7 mouse cellular contexts compared by ENCODE assay signal in genomic region chr5:23674829-23675498, GRCm38 (mm10). TPM values are rescaled to one million over a fixed set of nuclear protein-coding genes. Genes with fewer than 3 reads are reported as not detected.
DNase-seq lines count a peak whose midpoint lies in the region; ATAC-seq and TF ChIP-seq lines count a peak whose summit lies in the region.

No protein-coding gene starts in this region.

- DNase-seq in adrenal gland, adult 8-10 months: peak; percentile 47
- peak; percentile 37 for DNase-seq in embryo, embryonic 11.5 days (ENCODE audit: low read depth, low spot score)
- DNase-seq in kidney, adult 11 months: peak; percentile 62
- peak in 1 of 2 experiments; percentile 16 for DNase-seq in spleen, adult 2 months (ENCODE audit: low read depth in 1 of 2, low spot score in 2 of 2)

- peak; percentile 48 for ATAC-seq in granulocyte monocyte progenitor cell, adult 5-6 weeks (replicated peaks; ENCODE audit: poor library complexity, severe bottlenecking)
- ATAC-seq in limb, embryonic 13.5 days (ENCODE audit: low FRiP score, low read depth): peak; percentile 46
- ATAC-seq in midbrain, embryonic 15.5 days (replicated peaks): peak; percentile 80

- TF ChIP-seq POLR2A in spleen, adult 2 months (IDR thresholded peaks at IDR 0.05; ENCODE audit: low read depth, low read length): no peak

- TF ChIP-seq CTCF in spleen, adult 2 months (IDR thresholded peaks at IDR 0.05; ENCODE audit: extremely low read depth, insufficient read depth, insufficient read length, insufficient replicate concordance): no peak

- H3K9me3 ChIP-seq in limb, embryonic 13.5 days: no peaks in the 10 kb centered on the region
- no peaks in the 10 kb centered on the region for H3K9me3 ChIP-seq in midbrain, embryonic 15.5 days

- peak overlapping the region; percentile 87 for H3K4me2 ChIP-seq in limb, embryonic 13.5 days (replicated peaks)
- peak overlapping the region; percentile 93 for H3K4me2 ChIP-seq in midbrain, embryonic 15.5 days

- peak overlapping the region; percentile 79 for H3K4me3 ChIP-seq in limb, embryonic 13.5 days
- H3K4me3 ChIP-seq in midbrain, embryonic 15.5 days: peak overlapping the region; percentile 73
- peak overlapping the region; percentile 83 for H3K4me3 ChIP-seq in spleen, adult 2 months (ENCODE audit: extremely low read depth, insufficient read depth, insufficient read length)

- H3K27ac ChIP-seq in limb, embryonic 13.5 days: peak overlapping the region; percentile 70
- peak overlapping the region; percentile 87 for H3K27ac ChIP-seq in midbrain, embryonic 15.5 days
- no peak overlapping the region for H3K27ac ChIP-seq in spleen, adult 2 months (ENCODE audit: insufficient read depth, low read length)

- peaks cover 12% of the 10 kb centered on the region for H3K4me1 ChIP-seq in limb, embryonic 13.5 days
- H3K4me1 ChIP-seq in midbrain, embryonic 15.5 days: peaks cover 11% of the 10 kb centered on the region
- peaks cover 3% of the 10 kb centered on the region; the same call in 1 of the 2 replicates for H3K4me1 ChIP-seq in spleen, adult 2 months (ENCODE audit: control insufficient read depth, insufficient read depth, insufficient read length)

- peak overlapping the region; percentile 81 for H3K9ac ChIP-seq in limb, embryonic 13.5 days
- H3K9ac ChIP-seq in midbrain, embryonic 15.5 days: peak overlapping the region; percentile 79

- H3K27me3 ChIP-seq in limb, embryonic 13.5 days: no peaks in the 10 kb centered on the region
- H3K27me3 ChIP-seq in midbrain, embryonic 15.5 days (replicated peaks): no peaks in the 10 kb centered on the region
- peaks cover 16% of the 10 kb centered on the region for H3K27me3 ChIP-seq in spleen, adult 2 months (ENCODE audit: control insufficient read depth, insufficient read depth, low read length)

- H3K36me3 ChIP-seq in limb, embryonic 13.5 days: no peaks in the 10 kb centered on the region
- no peaks in the 10 kb centered on the region for H3K36me3 ChIP-seq in midbrain, embryonic 15.5 days (replicated peaks)
- H3K36me3 ChIP-seq in spleen, adult 2 months (ENCODE audit: control insufficient read depth, insufficient read depth, low read length): no peaks in the 10 kb centered on the region

- under 1% methylated on average over 59 of the region's 61 CpGs for WGBS in limb, embryonic 13.5 days
- WGBS in midbrain, embryonic 15.5 days: 1% methylated on average over 54 of the region's 61 CpGs
- under 1% methylated on average over 58 of the region's 61 CpGs for WGBS in spleen, adult 2 months

RNA-seq across cellular contexts. Expression of gene Srpk2, which starts 9.5 kb away (rescaled TPM):
- 10 to 100 TPM; 59.9 to 75.7 (median 66.8) TPM for total RNA-seq in adrenal gland, adult 8-10 months (2022)
- total RNA-seq in granulocyte monocyte progenitor cell, adult 5-6 weeks (2014; fragmentation: Nextera tagmentation): 45.8 and 60.2 TPM in 2 replicates
- total RNA-seq in granulocyte monocyte progenitor cell, adult 5-6 weeks (2017): 47.2 and 51.4 TPM in 2 replicates
- 73.6 and 73.7 TPM in 2 replicates for polyA plus RNA-seq in limb, embryonic 13.5 days (2015; fragmentation: Nextera tagmentation; extraction: Ambion mirVana)
- polyA plus RNA-seq in midbrain, embryonic 15.5 days (2015; fragmentation: Nextera tagmentation; extraction: Ambion mirVana): 105 and 107 TPM in 2 replicates
- polyA plus RNA-seq in spleen, adult 2 months (2012; rRNA removed): 3.9 and 4.1 TPM in 2 replicates

Comparison
In these comparisons a context has a peak if more than half of its experiments do, and no peak if none do; other contexts are left out.
1. RNA of gene Srpk2, which starts 9.5 kb away (polyA plus RNA-seq): 105 to 107 TPM in midbrain, embryonic 15.5 days and 73.6 to 73.7 TPM in limb, embryonic 13.5 days; 3.9 to 4.1 TPM in spleen, adult 2 months; every median in the first group is over 10 times any median in the second.
2. Peak in every context shown above with its lines, with median percentiles within 50 percentile points of each other: ATAC-seq and H3K4me3 ChIP-seq.